Mouse (Mus musculus): Measurements from ENCODE around the gene Fabp3.

The Fabp3 gene

DNA sequence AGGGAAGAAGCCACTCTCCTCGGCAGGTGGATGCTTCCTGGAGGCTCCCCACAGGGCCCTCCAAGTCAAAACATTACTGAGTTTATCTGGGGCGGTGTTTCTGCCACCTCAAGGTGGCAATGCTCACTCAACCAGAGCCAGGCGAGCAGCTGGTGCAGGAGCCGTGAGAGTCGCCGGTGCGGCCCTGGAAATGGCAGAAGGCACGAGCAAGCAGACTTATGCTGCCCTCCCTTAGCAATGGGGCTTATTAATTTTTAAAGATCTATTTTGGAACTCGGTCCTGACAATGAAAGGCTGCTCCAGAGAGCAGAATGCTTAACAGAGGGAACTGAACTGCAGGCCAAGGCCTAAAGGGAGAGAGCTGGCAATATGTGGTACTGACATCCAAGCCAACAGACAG lies 19.0 kb downstream of the Fabp3 start:
- no peak for DNase-seq (ENCODE audit: low spot score)

- no peak for DNase-seq (ENCODE audit: low spot score)
Observed at GRCm38 (mm10) chr4:130335867-130336266, 27.5 kb downstream of the Fabp3 start.

DNA sequence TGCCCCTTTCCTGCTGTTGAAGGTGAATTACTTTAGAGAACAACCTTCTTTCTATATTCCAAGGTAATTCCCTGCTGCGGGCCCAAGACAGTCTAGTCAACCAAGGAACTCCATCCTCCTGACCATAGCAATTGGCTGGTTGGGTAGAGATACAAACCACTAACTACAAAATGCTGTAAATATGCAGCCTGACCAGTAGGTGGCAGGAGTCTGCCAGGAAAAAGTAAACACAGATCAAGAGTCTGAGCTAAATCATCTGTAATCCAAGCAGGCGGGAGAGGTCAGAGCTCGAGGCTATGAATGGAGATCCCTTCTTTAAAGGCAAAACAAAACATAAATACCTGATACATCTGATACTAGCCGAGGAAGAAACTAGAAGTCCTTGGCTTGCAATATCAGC lies 33.3 kb downstream of the Fabp3 start:
- peak; percentile 61 for DNase-seq (ENCODE audit: low spot score)

DNA sequence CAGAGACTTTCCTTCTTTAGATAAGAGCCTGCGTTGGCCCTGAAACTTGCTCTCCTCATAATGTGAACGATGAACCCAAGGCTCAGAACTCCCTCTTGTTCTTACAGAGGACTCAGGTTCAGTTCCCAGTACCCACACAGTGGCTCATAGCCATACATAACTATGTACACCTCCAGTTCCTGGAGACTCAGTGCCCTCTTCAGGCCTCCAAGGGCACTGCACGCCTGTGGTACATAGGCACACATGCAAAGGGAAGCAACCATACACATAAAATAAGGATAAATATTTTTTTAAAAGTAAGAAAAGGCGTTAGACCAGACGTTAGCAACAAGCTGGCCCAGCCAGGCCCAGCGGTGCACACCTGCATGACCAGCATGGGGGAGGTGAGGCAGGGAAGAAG lies 41.3 kb downstream of the Fabp3 start:
- DNase-seq (ENCODE audit: low spot score): no peak

DNA sequence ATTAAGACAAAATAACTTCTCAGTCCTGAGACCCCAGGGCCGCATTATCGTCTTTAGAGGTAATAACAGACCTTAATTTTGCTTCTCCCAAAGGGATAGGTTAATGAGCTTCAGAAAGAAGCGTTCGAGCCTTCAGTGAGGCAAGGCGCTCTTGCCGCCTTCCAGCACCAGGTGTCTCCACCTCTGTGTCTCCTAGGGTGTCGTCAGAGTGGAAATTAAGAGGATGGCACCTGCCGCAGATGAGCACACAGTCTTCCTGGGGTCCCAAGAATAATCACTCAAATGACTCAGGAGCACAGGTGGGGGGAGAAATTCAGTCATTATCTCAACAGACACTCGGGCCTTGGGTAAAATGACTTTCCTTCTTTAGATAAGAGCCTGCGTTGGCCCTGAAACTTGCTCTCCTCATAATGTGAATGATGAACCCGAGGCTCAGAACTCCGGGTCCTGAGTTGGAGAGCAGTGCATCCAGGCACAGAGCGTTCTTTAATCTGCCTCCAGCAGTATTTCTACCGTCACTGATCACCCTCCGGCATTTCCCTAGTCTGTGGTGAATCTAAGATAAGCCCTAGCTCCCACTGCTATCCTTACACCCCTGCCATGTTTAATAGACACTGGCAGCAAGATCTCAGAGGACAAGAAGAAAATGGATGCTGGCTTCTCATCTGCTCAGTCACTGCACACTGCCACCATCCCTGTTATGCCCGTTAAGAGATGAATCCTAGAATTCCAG lies 42.5 kb downstream of the Fabp3 start:
- no peak for DNase-seq (ENCODE audit: low spot score)

GRCm38 (mm10) chr4:130352588-130352987 lies 44.2 kb downstream of the Fabp3 start:
- DNase-seq (ENCODE audit: low spot score): no peak

DNA sequence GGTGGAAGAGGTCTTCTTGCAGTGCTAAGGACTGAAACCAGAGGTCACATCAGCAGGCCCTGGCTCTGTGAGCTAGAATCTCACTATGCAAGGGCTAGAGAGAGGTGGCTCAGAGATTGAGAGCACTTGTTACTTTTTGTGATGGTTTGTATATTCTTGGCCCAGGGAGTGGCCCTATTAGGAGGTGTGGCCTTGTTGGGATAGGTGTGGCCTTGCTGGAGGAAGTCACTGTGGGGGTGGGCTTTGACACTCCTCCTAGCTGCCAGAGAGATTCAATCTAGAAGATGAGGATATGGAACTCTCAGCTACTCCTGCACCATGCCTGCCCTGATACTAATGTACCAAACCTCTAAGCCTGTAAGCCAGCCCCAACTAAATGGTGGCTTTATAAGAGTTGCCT lies 49.6 kb downstream of the Fabp3 start:
- no peak for DNase-seq (ENCODE audit: low spot score)

- peak; percentile 99 for DNase-seq (ENCODE audit: low spot score)
Observed at GRCm38 (mm10) chr4:130359486-130360237, 51.3 kb downstream of the Fabp3 start, which contains the start of the genes Zcchc17 and Snrnp40. Gene Zcchc17, minus strand, starts transcription at chr4:130359943. Gene Snrnp40, plus strand, starts transcription at chr4:130360132.

DNA sequence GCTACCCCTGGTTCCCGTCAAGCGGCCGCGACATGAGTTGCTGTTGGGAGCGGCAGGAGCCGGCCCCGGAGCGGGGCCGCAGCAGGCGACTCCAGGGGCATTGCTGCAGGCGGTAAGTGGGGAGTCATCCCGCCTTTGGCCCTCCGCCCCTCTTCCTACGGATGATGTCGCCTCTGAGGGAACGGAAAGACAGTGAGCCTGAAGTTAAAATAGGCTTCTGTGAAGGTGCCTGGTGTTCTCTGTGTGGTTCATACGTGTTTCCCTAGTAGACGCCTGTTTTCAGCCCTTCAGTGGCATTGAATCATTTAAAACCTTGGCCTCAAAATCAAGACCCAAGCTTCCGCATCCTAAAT lies 51.8 kb downstream of the Fabp3 start:
- no peak for DNase-seq (ENCODE audit: low spot score)

Measured in testis, postnatal 10 days (tissue).